Mouse (Mus musculus) spleen, adult 2 months (tissue): Measurements from ENCODE around the gene Pkd1l3.

Source experiments
- CTCF ChIP-seq: fragments of 200-500 bp; IDR thresholded peaks from 2 replicates; pipeline ENCODE4 v1.5.1; 2011; ENCODE audit warnings: mild to moderate bottlenecking, inconsistent platforms; ENCODE audit not compliant: insufficient read depth, insufficient read length, insufficient replicate concordance; ENCODE audit errors: extremely low read depth
- POLR2A ChIP-seq: fragments of 200-500 bp; IDR thresholded peaks from 2 replicates; pipeline ENCODE4 v1.6.1; 2011; ENCODE audit warnings: low read depth, low read length, inconsistent platforms

- no peak for TF ChIP-seq POLR2A
- no peak for TF ChIP-seq CTCF
Measured at GRCm38 (mm10) chr8:109606725-109607124, 7.6 kb upstream of the Pkd1l3 start.
